Mouse (Mus musculus) liver, embryonic 14.5 days (tissue): ENCODE measurements around the gene Tmem132d. TPM values are rescaled to one million over a fixed set of nuclear protein-coding genes. Genes with fewer than 3 reads are reported as not detected.
"Not testable (repeated sequence)": the region's sequence is repeated elsewhere in the genome, so short reads cannot be mapped to it uniquely, and the experiment has no call there.

ENCODE experiments used
- ATAC-seq: fragments of 200-750 bp; cut with Nextera tagmentation; 2 replicates; pipeline ENCODE4 v1.8.0; 2017; ENCODE audit warnings: moderate number of reproducible peaks, mild to moderate bottlenecking, moderate library complexity; ENCODE audit not compliant: insufficient read depth
- DNase-seq, 3 experiments: peaks; one replicate each; pipeline ENCODE4 v3.0.0-alpha.2; 2012 to 2013; ENCODE audit warnings: low read depth in 3 of 3, low spot score in 3 of 3
- H3K27ac ChIP-seq: fragments of 300-500 bp; sonication (generic); 2 replicates; pipeline ENCODE4 v1.5.1; 2014; ENCODE audit warnings: moderate library complexity, mild to moderate bottlenecking, control low read depth, inconsistent platforms
- H3K27me3 ChIP-seq: fragments of 300-500 bp; sonication (generic); 2 replicates; pipeline ENCODE4 v1.6.1; 2014; ENCODE audit warnings: mild to moderate bottlenecking, low read length, moderate library complexity; ENCODE audit not compliant: control insufficient read depth, insufficient read depth
- H3K36me3 ChIP-seq: fragments of 300-500 bp; sonication (generic); replicated peaks from 2 replicates; pipeline ENCODE4 v1.6.1; 2014; ENCODE audit warnings: low read depth; ENCODE audit not compliant: control insufficient read depth, insufficient read depth
- H3K4me1 ChIP-seq, 2 experiments: fragments of 200-500 bp in 1 of 2; fragments of 300-500 bp in 1 of 2; sonication (generic) in 1 of 2; replicated peaks; 2 replicates each; pipeline ENCODE4 v1.6.1; 2012 to 2014; ENCODE audit warnings: antibody characterized with exemption in 1 of 2, inconsistent platforms in 1 of 2, low read length in 1 of 2; ENCODE audit not compliant: control insufficient read depth in 2 of 2, insufficient read depth in 2 of 2
- H3K4me2 ChIP-seq: fragments of 300-500 bp; sonication (generic); 2 replicates; pipeline ENCODE4 v1.6.1; 2014; ENCODE audit warnings: low read depth, mild to moderate bottlenecking, control low read depth, moderate library complexity
- H3K4me3 ChIP-seq, 2 experiments: fragments of 200-500 bp in 1 of 2; fragments of 300-500 bp in 1 of 2; sonication (generic) in 1 of 2; 2 replicates each; pipeline ENCODE4 v1.5.1; 2012 to 2014; ENCODE audit warnings: low read depth in 2 of 2, low read length in 2 of 2, mild to moderate bottlenecking in 2 of 2, control low read depth in 1 of 2, inconsistent platforms in 1 of 2, moderate library complexity in 1 of 2; ENCODE audit not compliant: insufficient read depth in 1 of 2
- H3K9ac ChIP-seq: fragments of 300-500 bp; sonication (generic); replicated peaks from 2 replicates; pipeline ENCODE4 v1.6.1; 2014; ENCODE audit warnings: mild to moderate bottlenecking, control low read depth, moderate library complexity
- H3K9me3 ChIP-seq: fragments of 300-500 bp; sonication (generic); 2 replicates; pipeline ENCODE4 v1.6.1; 2016; ENCODE audit warnings: low read length, mixed read lengths; ENCODE audit not compliant: control insufficient read depth
- CTCF ChIP-seq: IDR thresholded peaks from 2 replicates; pipeline ENCODE4 v1.5.1; 2016; ENCODE audit warnings: antibody characterized with exemption, low read depth, control low read depth
- EP300 ChIP-seq: IDR thresholded peaks from 2 replicates; pipeline ENCODE4 v1.6.1; 2016; ENCODE audit warnings: antibody characterized with exemption, low read depth
- WGBS: fragments of 180-500 bp; shearing (Covaris S2); extraction: QIAGEN DNeasy Blood & Tissue Kit; methylation state at CpG from one replicate; pipeline ENCODE4 v1.1.7; 2014; ENCODE audit not compliant: insufficient replicate concordance; 5-methylcytosine and 5-hydroxymethylcytosine counted together
- polyA plus RNA-seq, 2 experiments: library from polyadenylated mRNA; depleted of rRNA in 1 of 2; stranded (reverse) in 1 of 2; unstranded in 1 of 2; fragments of >200 nt; fragmentation: Nextera tagmentation in 1 of 2; extraction: Ambion mirVana in 1 of 2; gene quantifications; 2 replicates each; pipeline versions ENCODE4 v1.2.1 to v1.2.3; 2012 to 2014

The Tmem132d gene
- polyA plus RNA-seq, 2 experiments: under 0.01 TPM; not detected in 1

- H3K9me3 ChIP-seq: peaks cover 2% of the 10 kb centered on the region; the same call in 1 of the 2 replicates
- no peak for ATAC-seq
- H3K4me2 ChIP-seq: no peak overlapping the region
- H3K36me3 ChIP-seq: no peaks in the 10 kb centered on the region
- no peaks in the 10 kb centered on the region for H3K27me3 ChIP-seq
- no peak for DNase-seq
- no peak overlapping the region for H3K9ac ChIP-seq
- TF ChIP-seq EP300 (no peak), CTCF (no peak)
- H3K4me1 ChIP-seq: no peaks in the 10 kb centered on the region
- H3K4me3 ChIP-seq: no peak overlapping the region
- no peak overlapping the region for H3K27ac ChIP-seq
- 69% methylated on average over 16 of the region's 16 CpGs for WGBS
These were observed 478.6 kb downstream of the Tmem132d start for GRCm38 (mm10) chr5:127954231-127954790.

- Histone ChIP-seq H3K4me3 (no peak overlapping the region), H3K27ac (no peak overlapping the region), H3K36me3 (no peaks in the 10 kb centered on the region), H3K9ac (no peak overlapping the region), H3K4me1 (no peaks in the 10 kb centered on the region), H3K4me2 (no peak overlapping the region), H3K27me3 (no peaks in the 10 kb centered on the region), H3K9me3 (no peaks in the 10 kb centered on the region)
- DNase-seq (no peak), ATAC-seq (no peak)
- 66% methylated on average over 6 of the region's 6 CpGs for WGBS
- TF ChIP-seq EP300: no peak
- no peak for TF ChIP-seq CTCF
These were observed 480.1 kb downstream of the Tmem132d start for GRCm38 (mm10) chr5:127952800-127953199.

GRCm38 (mm10) chr5:127950574-127950973, 482.3 kb downstream of the Tmem132d start:
- no peak for DNase-seq
- H3K27me3 ChIP-seq: no peaks in the 10 kb centered on the region
- H3K9ac ChIP-seq: no peak overlapping the region
- WGBS: 56% methylated on average over 4 of the region's 4 CpGs
- H3K4me1 ChIP-seq: no peaks in the 10 kb centered on the region
- H3K27ac ChIP-seq: no peak overlapping the region
- no peaks in the 10 kb centered on the region for H3K36me3 ChIP-seq
- ATAC-seq: no peak
- H3K4me3 ChIP-seq: no peak overlapping the region
- H3K9me3 ChIP-seq: no peaks in the 10 kb centered on the region
- no peak for TF ChIP-seq CTCF
- no peak for TF ChIP-seq EP300
- H3K4me2 ChIP-seq: no peak overlapping the region

GRCm38 (mm10) chr5:127947275-127947674, 485.6 kb downstream of the Tmem132d start:
- no peak overlapping the region for H3K4me2 ChIP-seq
- no peak for ATAC-seq
- H3K4me3 ChIP-seq: no peak overlapping the region
- no peak overlapping the region for H3K9ac ChIP-seq
- 23% methylated on average over 8 of the region's 8 CpGs for WGBS
- H3K9me3 ChIP-seq: no peaks in the 10 kb centered on the region
- H3K36me3 ChIP-seq: no peaks in the 10 kb centered on the region
- H3K27ac ChIP-seq: no peak overlapping the region
- H3K4me1 ChIP-seq: no peaks in the 10 kb centered on the region
- DNase-seq: no peak
- H3K27me3 ChIP-seq: no peaks in the 10 kb centered on the region
- TF ChIP-seq EP300 (no peak), CTCF (peak; percentile 39)

- H3K9me3 ChIP-seq, H3K36me3 ChIP-seq, DNase-seq, ATAC-seq, H3K4me2 ChIP-seq, H3K27me3 ChIP-seq, H3K27ac ChIP-seq, H3K9ac ChIP-seq, H3K4me3 ChIP-seq, H3K4me1 ChIP-seq: not testable (repeated sequence)
- 44% methylated on average over 3 of the region's 3 CpGs for WGBS
These were observed 490.7 kb downstream of the Tmem132d start for GRCm38 (mm10) chr5:127942171-127942570.
